Mouse (Mus musculus) liver, embryonic 13.5 days (tissue): Measurements from ENCODE around the gene Fam131b. TPM values are rescaled to one million over a fixed set of nuclear protein-coding genes. Genes with fewer than 3 reads are reported as not detected.

Experiments used
- ATAC-seq: fragments of 200-750 bp; cut with Nextera tagmentation; 2 replicates; pipeline ENCODE4 v1.8.0; 2017; ENCODE audit warnings: low read depth, mild to moderate bottlenecking, moderate number of reproducible peaks, moderate library complexity
- DNase-seq: peaks from one replicate; pipeline ENCODE4 v3.0.0; 2022
- H3K27ac ChIP-seq: fragments of 300-500 bp; sonication (generic); 2 replicates; pipeline ENCODE4 v1.5.1; 2015; ENCODE audit warnings: moderate library complexity, mild to moderate bottlenecking, inconsistent platforms
- H3K27me3 ChIP-seq: fragments of 300-500 bp; sonication (generic); 2 replicates; pipeline ENCODE4 v1.6.1; 2015; ENCODE audit warnings: mild to moderate bottlenecking, inconsistent platforms
- H3K36me3 ChIP-seq: fragments of 300-500 bp; sonication (generic); 2 replicates; pipeline ENCODE4 v1.6.1; 2015; ENCODE audit warnings: mild to moderate bottlenecking, inconsistent platforms
- H3K4me1 ChIP-seq: fragments of 300-500 bp; sonication (generic); replicated peaks from 2 replicates; pipeline ENCODE4 v1.6.1; 2015; ENCODE audit warnings: inconsistent platforms
- H3K4me2 ChIP-seq: fragments of 300-500 bp; sonication (generic); 2 replicates; pipeline ENCODE4 v1.6.1; 2015; ENCODE audit warnings: inconsistent platforms, mild to moderate bottlenecking, moderate library complexity
- H3K4me3 ChIP-seq: fragments of 300-500 bp; sonication (generic); replicated peaks from 2 replicates; pipeline ENCODE4 v1.5.1; 2015; ENCODE audit warnings: mild to moderate bottlenecking, inconsistent platforms
- H3K9ac ChIP-seq: fragments of 300-500 bp; sonication (generic); 2 replicates; pipeline ENCODE4 v1.6.1; 2015; ENCODE audit warnings: mild to moderate bottlenecking, inconsistent platforms
- H3K9me3 ChIP-seq: fragments of 300-500 bp; sonication (generic); replicated peaks from 2 replicates; pipeline ENCODE4 v1.6.1; 2016; ENCODE audit warnings: inconsistent platforms
- WGBS: fragments of 180-500 bp; shearing (Covaris S2); methylation state at CpG from one replicate; pipeline ENCODE4 v1.1.7; 2015; ENCODE audit not compliant: insufficient replicate concordance; 5-methylcytosine and 5-hydroxymethylcytosine counted together
- polyA plus RNA-seq: library from polyadenylated mRNA; unstranded; fragments of >200 nt; fragmentation: Nextera tagmentation; extraction: Ambion mirVana; gene quantifications from 2 replicates; pipeline ENCODE4 v1.2.1, GENCODE M21; 2015

Gene Fam131b
- polyA plus RNA-seq, 1 experiment from 2014 or later, result 0.05 TPM

DNA sequence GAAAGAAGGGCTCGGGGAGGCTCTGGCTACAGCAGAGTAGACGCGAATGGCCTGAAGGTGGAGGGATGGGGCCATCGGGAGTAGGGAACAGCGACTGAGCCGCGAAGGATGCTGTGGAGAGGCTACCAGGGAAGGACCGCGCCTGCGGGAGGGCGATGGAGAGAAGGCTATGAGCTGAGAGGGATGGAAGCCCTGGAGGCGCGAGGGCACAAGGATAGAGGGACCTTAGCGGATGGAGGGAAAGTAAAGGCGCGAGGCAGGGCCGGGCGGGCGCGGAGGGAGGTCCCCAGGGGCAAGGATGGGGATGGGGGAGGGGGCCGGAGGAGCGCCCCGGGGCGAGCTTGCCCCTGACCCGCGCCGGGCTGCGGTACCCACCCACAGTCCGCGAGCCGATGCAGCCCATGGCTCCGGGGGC is 369 bp downstream of the Fam131b start:
- H3K36me3 ChIP-seq, result no peaks in the 10 kb centered on the region
- peak overlapping the region; percentile 52 for H3K4me3 ChIP-seq
- H3K27me3 ChIP-seq, result peaks cover 64% of the 10 kb centered on the region
- 2% methylated on average over 20 of the region's 32 CpGs for WGBS
- peaks cover 34% of the 10 kb centered on the region for H3K4me1 ChIP-seq
- H3K9me3 ChIP-seq, result no peaks in the 10 kb centered on the region
- no peak for DNase-seq
- H3K9ac ChIP-seq, result no peak overlapping the region
- no peak overlapping the region for H3K27ac ChIP-seq
- ATAC-seq, result no peak
- peak overlapping the region; percentile 69 for H3K4me2 ChIP-seq

DNA sequence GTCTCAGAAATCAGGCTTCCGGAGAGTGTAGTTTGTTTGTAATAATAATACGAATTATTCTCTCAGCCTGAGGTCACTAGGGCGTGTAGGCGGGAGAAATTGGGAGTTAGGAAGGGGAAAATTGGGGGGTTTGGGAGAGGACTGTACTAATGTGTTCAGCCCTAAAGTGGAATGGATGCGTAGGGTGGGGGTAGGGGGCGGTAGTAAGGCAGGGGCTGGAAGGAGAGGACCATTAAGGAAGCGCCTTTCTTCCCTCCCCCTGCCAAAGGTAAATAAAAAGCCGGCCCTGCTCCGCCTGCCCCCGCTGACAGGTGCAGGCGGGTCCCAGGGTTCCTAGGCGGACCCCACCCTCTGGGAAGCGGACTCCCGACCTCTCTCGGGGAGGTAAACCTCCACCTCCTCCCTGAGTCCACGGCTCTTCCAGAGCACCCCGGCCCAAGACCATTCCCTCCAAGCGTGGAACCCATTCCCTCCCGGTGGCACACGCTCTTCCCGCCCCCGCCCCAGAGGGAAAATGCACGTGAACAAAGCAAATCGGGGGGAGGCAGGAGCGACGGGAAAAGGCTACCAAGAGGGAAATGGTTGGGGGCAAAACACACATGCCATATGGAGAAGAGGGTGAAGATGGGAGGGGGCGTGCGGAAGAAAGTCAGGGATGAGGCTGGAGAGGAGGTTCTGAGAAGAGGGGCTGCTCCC is 924 bp downstream of the Fam131b start:
- Histone ChIP-seq H3K4me3 (peak overlapping the region; percentile 52), H3K4me1 (peaks cover 29% of the 10 kb centered on the region), H3K9ac (no peak overlapping the region), H3K4me2 (peak overlapping the region; percentile 69), H3K36me3 (no peaks in the 10 kb centered on the region), H3K9me3 (no peaks in the 10 kb centered on the region), H3K27me3 (peaks cover 64% of the 10 kb centered on the region), H3K27ac (no peak overlapping the region)
- WGBS, result 4% methylated on average over 28 of the region's 28 CpGs
- no peak for ATAC-seq
- DNase-seq, result no peak

DNA sequence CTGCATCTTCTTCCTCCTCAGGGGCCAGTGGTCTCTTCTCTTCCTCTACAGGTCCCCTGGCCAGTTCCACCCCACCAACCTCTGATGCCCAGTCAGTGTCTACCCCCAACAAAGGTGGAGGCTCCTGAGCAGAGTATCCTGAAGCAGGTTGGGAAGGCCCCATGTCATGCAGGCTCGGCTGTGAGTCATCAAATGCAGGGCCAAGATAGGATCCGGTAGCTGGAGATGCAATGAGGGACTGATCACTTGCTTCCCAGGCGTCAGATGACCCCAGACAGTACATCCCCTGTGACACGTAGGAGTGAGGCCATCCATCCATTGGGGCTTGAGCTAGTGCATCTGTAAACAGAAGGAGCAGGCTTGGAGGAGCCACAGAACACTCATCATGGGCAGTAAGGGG is 6.2 kb downstream of the Fam131b start:
- Histone ChIP-seq H3K36me3 (no peaks in the 10 kb centered on the region), H3K4me3 (no peak overlapping the region), H3K4me1 (no peaks in the 10 kb centered on the region), H3K9ac (no peak overlapping the region), H3K27ac (no peak overlapping the region), H3K27me3 (peaks cover 41% of the 10 kb centered on the region), H3K9me3 (no peaks in the 10 kb centered on the region), H3K4me2 (no peak overlapping the region)
- no peak for ATAC-seq
- WGBS, result 59% methylated on average over 4 of the region's 4 CpGs
- no peak for DNase-seq

DNA sequence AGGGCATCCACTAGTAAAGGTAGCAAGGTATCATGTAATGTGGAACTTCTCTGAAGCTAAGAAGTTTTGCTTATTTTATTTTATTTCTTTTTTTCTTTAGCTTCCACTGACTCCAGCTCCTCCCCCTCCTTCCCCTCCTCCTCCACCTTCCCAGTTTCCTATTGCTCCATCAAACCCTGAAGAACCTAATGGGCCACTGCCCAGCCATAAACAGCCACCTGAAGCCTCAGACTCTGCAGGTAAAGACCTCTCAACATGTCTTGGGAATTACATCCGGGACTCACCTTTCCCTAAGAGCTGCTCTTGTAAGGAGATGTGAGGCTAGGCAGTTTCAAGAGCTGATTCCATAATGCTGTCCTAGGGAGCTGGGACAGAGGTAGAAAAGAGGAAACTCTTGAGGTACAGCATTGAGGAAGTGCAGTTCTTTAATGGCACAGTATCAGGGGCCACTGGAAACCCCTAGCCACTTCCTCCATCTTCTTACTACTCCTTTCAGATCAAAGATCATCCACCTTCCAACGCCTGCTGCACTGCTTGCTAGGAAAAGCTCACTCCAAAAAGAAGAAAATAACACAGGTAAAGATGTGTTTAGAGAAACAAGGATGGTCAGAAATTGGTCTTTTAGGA is 13.9 kb downstream of the Fam131b start:
- Histone ChIP-seq H3K27me3 (no peaks in the 10 kb centered on the region), H3K4me2 (no peak overlapping the region), H3K4me3 (no peak overlapping the region), H3K36me3 (no peaks in the 10 kb centered on the region), H3K9me3 (no peaks in the 10 kb centered on the region), H3K27ac (no peak overlapping the region), H3K4me1 (no peaks in the 10 kb centered on the region), H3K9ac (no peak overlapping the region)
- ATAC-seq (no peak), DNase-seq (no peak)
- WGBS, result 41% methylated on average over 2 of the region's 2 CpGs

DNA sequence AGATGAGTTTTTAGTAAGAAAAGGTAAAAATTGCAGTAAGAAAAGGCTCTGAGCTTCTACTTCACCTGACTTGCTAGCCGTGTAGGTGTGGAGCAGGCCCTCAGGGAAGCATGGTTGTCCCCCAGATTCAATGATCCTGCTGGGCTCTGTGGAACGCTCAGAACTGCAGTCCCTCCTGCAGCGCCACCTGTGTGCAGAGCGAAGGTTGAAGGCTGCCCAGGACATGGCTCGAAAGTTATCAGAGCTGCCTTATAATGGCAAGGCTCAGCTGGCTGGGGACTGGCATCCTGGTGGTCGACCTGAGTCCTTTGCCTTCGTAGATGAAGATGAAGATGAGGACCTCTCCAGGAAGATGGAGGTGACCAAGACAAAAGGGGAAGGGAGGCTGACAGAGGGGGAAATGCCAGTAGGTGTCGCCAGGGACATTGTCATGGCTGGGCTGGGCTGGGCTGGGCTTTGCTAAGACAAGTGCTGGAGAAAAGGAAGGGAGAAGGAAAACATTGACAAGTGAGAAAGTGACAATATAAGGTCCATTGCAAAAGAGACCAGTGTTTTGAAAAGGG is 14.5 kb downstream of the Fam131b start:
- ATAC-seq (no peak), DNase-seq (no peak)
- Histone ChIP-seq H3K9me3 (no peaks in the 10 kb centered on the region), H3K36me3 (no peaks in the 10 kb centered on the region), H3K27me3 (no peaks in the 10 kb centered on the region), H3K4me3 (no peak overlapping the region), H3K9ac (no peak overlapping the region), H3K4me2 (no peak overlapping the region), H3K4me1 (no peaks in the 10 kb centered on the region), H3K27ac (no peak overlapping the region)
- WGBS, result 37% methylated on average over 8 of the region's 8 CpGs

DNA sequence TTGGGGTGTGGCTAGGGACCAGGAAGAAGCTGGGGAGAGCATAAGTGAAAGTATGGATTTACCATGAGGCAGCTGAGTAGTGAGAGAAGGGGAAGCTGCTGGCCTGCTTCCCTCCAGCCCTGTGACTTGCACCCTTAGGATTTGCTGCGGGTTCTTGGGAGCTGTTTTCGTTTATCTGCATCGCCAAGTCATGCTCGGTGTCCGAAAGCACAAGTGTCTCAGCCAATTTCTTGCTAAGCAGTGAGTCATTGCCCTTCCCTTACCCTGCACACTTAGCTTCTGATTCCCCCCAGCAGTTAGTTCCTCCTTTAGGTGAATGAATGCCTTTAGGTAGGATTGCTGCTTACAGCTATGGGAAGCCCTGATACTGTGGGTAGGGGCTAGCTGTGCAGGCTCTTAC is 25.1 kb downstream of the Fam131b start:
- WGBS, result 33% methylated on average over 5 of the region's 5 CpGs
- no peak for ATAC-seq
- Histone ChIP-seq H3K9ac (no peak overlapping the region), H3K9me3 (no peaks in the 10 kb centered on the region), H3K27ac (no peak overlapping the region), H3K4me3 (no peak overlapping the region), H3K27me3 (no peaks in the 10 kb centered on the region), H3K4me2 (no peak overlapping the region), H3K4me1 (no peaks in the 10 kb centered on the region), H3K36me3 (no peaks in the 10 kb centered on the region)
- DNase-seq, result no peak

DNA sequence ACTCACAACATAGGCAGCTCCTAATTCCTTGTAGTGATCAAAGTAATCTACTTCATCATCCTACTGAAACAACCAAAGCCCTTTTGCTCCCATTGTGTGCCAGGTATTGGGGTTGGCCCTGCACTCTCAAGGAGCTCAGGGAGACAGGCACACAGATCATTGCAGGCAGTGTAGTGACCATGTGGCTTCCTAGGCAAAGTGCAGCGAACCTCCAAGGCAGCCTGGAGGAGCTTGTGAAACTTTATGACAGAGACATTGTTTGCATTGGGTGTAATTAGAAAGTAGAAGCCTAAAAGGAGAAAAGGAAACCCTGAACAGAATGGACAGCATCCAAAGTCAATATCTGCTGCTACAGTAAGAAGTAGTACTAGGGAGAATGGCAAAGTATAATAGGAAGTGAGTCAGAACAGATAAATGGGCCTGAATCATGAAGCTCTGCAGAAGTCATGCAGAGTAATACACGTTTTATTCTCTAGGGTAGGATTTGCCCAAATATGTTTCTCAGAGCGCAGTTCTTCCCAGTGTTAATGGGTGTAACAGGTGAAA is 28.8 kb downstream of the Fam131b start:
- 58% methylated on average over 3 of the region's 3 CpGs for WGBS
- Histone ChIP-seq H3K4me3 (no peak overlapping the region), H3K4me1 (no peaks in the 10 kb centered on the region), H3K4me2 (no peak overlapping the region), H3K36me3 (no peaks in the 10 kb centered on the region), H3K27ac (no peak overlapping the region), H3K27me3 (no peaks in the 10 kb centered on the region), H3K9me3 (no peaks in the 10 kb centered on the region), H3K9ac (no peak overlapping the region)
- ATAC-seq (no peak), DNase-seq (no peak)

DNA sequence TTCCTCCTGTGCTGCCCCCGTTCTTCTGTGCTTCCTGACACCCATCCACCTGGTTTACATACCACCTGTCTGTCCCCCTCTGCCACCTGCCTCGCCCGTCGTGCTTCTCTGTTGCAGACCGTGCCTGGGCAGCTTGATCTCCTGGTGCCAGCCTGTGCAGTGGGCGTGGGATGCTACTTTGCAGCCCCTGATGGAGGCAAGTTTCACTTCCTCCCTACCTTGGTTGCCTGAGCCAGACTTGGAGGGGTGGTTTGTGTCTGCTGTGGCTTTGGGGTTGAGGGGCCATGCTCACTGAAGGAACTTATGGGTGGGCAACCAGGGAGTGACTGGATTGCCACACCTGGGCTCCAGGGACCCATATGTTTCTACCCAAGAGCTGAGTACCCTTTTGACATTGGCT is 31.1 kb downstream of the Fam131b start:
- no peaks in the 10 kb centered on the region for H3K27me3 ChIP-seq
- ATAC-seq, result no peak
- WGBS, result 63% methylated on average over 6 of the region's 6 CpGs
- no peaks in the 10 kb centered on the region for H3K36me3 ChIP-seq
- no peak for DNase-seq
- H3K4me2 ChIP-seq, result no peak overlapping the region
- H3K9me3 ChIP-seq, result no peaks in the 10 kb centered on the region
- no peak overlapping the region for H3K9ac ChIP-seq
- H3K4me1 ChIP-seq, result no peaks in the 10 kb centered on the region
- H3K4me3 ChIP-seq, result no peak overlapping the region
- no peak overlapping the region for H3K27ac ChIP-seq

DNA sequence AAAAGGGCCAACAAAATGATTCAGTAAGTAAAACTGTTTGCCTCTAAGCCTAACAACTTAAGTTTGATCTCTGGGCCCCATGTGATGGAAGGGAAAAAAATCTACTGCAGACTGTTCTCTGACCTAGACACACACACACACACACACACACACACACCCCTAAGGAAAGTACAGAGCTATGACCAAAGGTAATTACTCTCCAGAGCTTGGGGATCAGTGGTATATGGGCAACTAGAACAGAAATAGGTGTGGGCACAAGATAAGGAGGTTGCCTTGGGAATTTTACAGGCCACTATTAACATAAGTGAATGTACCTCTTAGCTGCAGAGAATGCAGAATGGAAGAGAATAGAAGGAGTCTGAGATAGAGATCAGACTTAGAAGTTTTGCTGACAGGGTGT is 36.9 kb downstream of the Fam131b start:
- H3K4me1 ChIP-seq, result no peaks in the 10 kb centered on the region
- H3K4me2 ChIP-seq, result no peak overlapping the region
- ATAC-seq (no peak), DNase-seq (no peak)
- H3K9me3 ChIP-seq, result no peaks in the 10 kb centered on the region
- H3K4me3 ChIP-seq, result no peak overlapping the region
- H3K9ac ChIP-seq, result no peak overlapping the region
- peaks cover 20% of the 10 kb centered on the region for H3K36me3 ChIP-seq
- no peak overlapping the region for H3K27ac ChIP-seq
- no peaks in the 10 kb centered on the region for H3K27me3 ChIP-seq

DNA sequence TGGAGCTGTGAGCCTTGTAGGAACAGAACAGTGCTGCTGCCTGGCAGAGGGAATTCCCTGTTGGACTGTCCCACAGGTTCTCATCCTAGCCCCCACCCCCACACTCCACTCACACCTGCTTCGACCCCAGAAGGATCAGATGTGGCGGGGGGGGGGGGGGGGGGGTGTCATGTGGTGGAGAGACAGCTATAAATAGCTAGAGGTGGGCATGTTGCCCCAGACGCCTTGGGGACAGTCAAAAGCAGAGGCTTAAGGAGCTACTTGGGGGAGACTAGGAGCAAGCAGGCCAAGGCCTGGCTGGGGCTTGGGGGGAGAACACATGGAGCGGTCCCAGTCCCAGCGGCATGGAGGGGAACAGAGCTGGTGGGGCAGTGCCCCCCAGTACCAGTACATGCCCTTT is 38.0 kb downstream of the Fam131b start, which contains the start of gene Clcn1:
Gene Clcn1 (plus strand): TSS at position 238 of the 400 bp plus-strand sequence.
- DNase-seq, result no peak
- ATAC-seq, result no peak
- Histone ChIP-seq H3K4me3 (no peak within 1 kb of the TSS), H3K4me2 (no peak within 1 kb of the TSS), H3K27ac (no peak within 1 kb of the TSS), H3K9ac (no peak within 1 kb of the TSS), H3K9me3 (no peaks in the 10 kb centered on the region), H3K4me1 (no peaks in the 10 kb centered on the region), H3K36me3 (peaks cover 32% of the 10 kb centered on the region), H3K27me3 (no peaks in the 10 kb centered on the region)
- 79% methylated on average over 4 of the region's 5 CpGs for WGBS

DNA sequence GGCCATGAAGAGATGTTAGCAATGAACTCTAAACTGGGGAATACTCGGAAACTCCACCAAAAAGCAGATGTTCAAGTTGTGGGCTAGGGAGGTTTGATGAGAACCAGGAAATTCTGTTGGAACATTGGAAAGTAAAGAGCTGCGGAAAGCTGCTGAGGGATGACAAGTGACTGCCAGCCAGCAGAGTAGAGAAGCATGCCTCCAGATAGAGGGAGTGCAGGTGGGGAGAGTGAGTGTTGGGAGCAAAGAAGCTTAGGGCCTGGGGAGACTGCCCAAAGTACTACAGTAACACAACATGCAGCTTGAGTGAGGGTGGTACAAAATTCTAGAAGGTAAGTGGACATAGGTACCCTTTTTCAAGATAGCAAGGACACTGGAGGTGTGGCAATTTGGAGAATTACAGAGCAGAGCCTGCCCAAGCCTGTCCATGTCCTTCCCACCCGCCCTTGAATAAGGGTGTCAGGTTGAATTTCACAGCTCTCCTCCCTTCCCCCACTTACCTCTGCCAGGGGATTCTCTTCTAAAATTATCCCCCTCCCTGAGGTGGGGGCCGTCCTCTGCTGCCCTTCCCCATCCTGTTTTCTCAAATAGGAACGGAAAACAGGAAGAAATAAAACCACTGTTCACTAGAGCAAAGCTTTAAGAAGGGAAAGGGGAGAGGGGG is 41.4 kb downstream of the Fam131b start:
- Histone ChIP-seq H3K4me1 (no peaks in the 10 kb centered on the region), H3K27me3 (no peaks in the 10 kb centered on the region), H3K9me3 (no peaks in the 10 kb centered on the region), H3K27ac (no peak overlapping the region), H3K4me3 (no peak overlapping the region), H3K9ac (no peak overlapping the region), H3K4me2 (no peak overlapping the region), H3K36me3 (peaks cover 64% of the 10 kb centered on the region)
- DNase-seq (no peak), ATAC-seq (peak; percentile 12; the same call in 1 of the 2 replicates)
- 59% methylated on average over 5 of the region's 5 CpGs for WGBS
